Mouse (Mus musculus) liver, postnatal 0 days (tissue): ENCODE results near the gene Uso1.

Experiments used
- CTCF ChIP-seq: sonication (generic); IDR thresholded peaks from 2 replicates; pipeline ENCODE4 v1.5.1; 2016; ENCODE audit warnings: antibody characterized with exemption, low read depth
- EP300 ChIP-seq: IDR thresholded peaks from 2 replicates; pipeline ENCODE4 v1.6.1; 2016; ENCODE audit warnings: antibody characterized with exemption, low read depth, mild to moderate bottlenecking

GRCm38 (mm10) chr5:92218915-92219793, 81.4 kb downstream of the Uso1 start:
- TF ChIP-seq CTCF: no peak
- no peak for TF ChIP-seq EP300
